Mouse (Mus musculus) monocyte, adult 5-6 weeks (primary cell): ENCODE results near the gene Dnaic2. TPM values are rescaled to one million over a fixed set of nuclear protein-coding genes. Genes with fewer than 3 reads are reported as not detected.

ENCODE experiments used
- ATAC-seq: fragments of 153-309, 156-312 bp; replicated peaks from 2 replicates; pipeline ENCODE4 v1.8.0; 2017; ENCODE audit warnings: mild to moderate bottlenecking; ENCODE audit not compliant: low TSS enrichment, insufficient number of reproducible peaks, severe bottlenecking, poor library complexity, low FRiP score
- total RNA-seq: library from RNA; stranded (forward); fragments of 200-1000, 200-491, 200-594 nt; gene quantifications from 3 replicates; pipeline ENCODE4 v1.2.3, GENCODE M21; 2017

Gene Dnaic2
- total RNA-seq, 1 experiment from 2014 or later, result not detected

DNA sequence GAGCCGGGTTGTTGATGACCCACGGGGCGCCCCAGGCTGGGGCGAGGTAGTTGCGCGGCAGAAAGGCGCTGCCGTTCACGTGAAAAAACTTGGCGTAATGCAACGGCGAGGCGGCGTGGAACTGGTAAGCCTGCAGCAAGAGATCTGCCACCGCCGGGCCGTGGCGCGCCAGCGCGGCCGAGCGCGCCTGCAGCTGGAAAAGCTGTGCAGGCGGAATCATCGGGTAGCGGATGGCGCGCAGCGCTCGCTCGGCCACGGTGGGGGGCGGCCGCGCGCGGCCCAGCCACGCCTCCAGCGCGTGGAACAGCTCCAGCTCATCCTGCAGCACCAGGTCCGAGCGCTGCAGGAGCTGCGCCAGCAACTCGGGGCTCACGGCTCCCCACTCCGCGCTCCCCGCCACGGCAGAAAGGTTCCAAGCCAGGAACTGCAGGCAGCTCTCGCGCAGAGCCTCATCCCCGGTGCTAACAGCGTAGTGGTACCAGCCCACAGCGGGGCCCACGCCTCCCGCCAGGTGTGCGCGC lies 64.7 kb downstream of the Dnaic2 start:
- ATAC-seq, result no peak

- ATAC-seq, result no peak
Observed at GRCm38 (mm10) chr11:114792931-114793494, 65.8 kb downstream of the Dnaic2 start.

DNA sequence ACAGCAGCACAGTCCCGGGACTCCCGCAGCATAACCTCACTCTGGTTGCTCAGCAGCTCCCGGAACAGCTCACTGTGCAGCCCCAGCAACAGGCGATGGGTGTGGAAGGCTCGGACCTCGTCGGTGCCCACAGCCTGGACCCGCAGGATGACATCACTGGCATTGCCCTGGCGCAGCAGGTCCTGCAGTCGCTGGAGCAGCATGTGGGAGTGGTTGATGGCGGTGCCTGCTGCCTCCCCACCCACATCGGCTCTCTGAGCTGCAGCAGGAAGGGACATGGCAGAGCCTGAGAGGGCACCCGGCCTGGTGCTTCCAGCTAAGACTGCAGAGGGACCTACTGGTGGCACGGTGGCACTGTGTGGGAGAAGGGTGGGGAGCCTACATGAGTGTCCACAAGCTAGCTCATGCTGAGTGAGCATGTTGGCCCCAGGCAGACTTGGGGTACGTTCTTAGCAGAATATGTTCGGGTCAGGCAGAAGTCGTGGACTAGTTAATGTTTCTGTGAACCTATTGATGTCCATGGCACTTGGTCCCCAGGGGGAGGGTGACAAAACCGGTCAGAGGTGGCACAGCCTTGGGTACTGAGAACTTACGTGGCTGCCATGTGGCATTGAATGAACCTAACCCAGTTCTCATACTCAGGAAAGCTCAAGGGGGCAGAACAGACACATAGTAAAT lies 66.8 kb downstream of the Dnaic2 start:
- ATAC-seq, result no peak

DNA sequence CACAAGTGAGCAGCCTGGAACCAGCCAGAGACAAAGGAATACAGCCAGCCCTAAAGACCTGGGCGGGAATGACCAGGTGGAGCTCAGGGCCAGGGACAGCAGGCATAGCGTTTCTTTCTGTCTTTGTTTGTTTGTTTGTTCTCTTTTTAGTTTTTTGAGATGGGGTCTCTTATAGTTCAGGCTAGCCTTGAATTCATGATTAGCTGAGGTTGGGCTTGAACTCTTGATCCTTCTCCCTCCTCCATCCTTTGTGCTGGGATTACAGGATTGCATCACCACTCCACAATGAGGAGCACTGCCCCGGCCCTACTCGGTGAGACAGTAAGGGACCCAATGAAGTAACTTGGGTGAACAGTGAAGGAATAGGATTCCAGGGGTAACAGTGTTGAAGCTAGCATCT lies 67.5 kb downstream of the Dnaic2 start:
- ATAC-seq, result no peak

GRCm38 (mm10) chr11:114795231-114795746 lies 68.1 kb downstream of the Dnaic2 start:
- no peak for ATAC-seq

- no peak for ATAC-seq
Observed at GRCm38 (mm10) chr11:114795848-114796322, 68.7 kb downstream of the Dnaic2 start, which contains the start of gene Btbd17. TSS of gene Btbd17 (minus strand) at chr11:114795945.

- no peak for ATAC-seq
Observed at GRCm38 (mm10) chr11:114797176-114797575, 70.0 kb downstream of the Dnaic2 start.

- no peak for ATAC-seq
Observed at GRCm38 (mm10) chr11:114797981-114798380, 70.8 kb downstream of the Dnaic2 start.

DNA sequence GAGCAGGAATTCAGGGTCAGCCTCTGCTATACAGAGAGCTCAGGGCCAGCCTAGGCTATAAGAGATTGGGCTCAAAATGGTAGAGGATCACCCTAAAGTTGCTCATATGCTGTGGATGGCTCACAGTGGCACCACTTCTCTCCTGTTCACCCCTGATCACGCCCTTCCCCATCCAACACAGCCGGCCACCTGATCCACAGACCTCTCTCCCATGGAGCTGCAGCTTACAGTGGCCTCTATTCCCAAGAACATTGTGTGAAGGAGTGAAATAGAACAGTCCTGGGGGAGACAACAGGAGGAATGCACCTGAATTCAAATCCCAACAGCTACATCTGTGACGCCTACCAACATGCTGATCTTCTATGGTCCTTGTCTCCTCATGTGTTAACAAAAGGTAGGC lies 71.4 kb downstream of the Dnaic2 start, which contains the start of gene Gpr142:
Gpr142 (plus strand) TSS at position 301 of the 400 bp plus-strand sequence.
- no peak for ATAC-seq

- ATAC-seq, result no peak
Observed at GRCm38 (mm10) chr11:114801906-114802305, 74.7 kb downstream of the Dnaic2 start.

DNA sequence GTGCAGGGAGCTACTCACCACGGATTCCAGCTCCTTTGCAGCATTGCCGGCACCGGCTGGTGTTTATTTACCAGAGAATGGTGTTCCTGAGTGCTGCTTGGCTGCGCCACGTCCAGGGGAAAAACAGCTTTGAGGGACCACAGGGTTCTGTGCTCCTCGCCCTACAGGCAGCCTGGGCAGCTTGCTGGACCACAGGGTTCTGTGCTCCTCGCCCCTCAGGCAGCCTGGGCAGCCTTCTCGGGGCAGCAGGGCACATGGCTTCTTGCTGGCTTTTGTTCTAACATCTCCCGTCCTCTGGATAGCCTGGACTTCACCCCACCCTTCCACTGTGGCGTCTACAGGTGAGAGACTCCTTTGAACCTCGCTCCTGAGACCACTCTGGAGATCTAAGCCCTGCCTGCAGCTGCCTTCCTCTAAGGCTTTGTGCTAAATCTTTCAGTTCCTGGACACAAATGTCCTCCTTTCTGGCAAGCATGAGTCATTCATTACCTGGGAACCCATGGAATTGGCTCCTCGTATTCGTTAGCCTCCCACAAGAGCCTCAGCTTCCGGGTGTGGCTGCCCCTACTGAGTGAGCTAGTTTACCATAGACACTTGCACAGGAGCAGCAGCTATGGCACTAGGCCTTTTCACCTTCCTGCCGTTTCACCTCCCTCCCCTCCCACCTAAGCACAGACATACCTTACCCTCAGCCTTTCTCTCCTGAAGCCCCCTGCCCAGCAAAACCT lies 75.5 kb downstream of the Dnaic2 start:
- no peak for ATAC-seq

DNA sequence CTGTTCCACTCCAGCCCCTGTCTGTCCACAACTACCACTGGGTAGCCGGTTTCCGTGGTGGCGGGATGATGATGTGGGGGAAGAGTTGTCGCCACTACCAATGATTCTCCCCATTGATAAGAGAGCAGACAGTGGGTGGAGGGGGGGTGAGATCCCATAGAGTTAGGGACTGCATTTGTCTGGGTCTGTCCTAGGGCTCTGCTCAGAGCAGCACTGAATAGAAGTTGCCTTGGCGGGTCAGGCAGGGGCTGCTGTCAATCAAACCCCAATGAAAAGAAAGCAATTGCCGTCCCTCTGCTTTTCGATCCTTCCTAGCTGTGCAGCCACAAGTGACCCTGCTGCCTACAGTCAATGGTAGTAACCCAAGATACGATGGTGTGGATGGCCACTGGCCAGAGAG lies 76.8 kb downstream of the Dnaic2 start:
- no peak for ATAC-seq

- ATAC-seq, result no peak
Observed at GRCm38 (mm10) chr11:114807025-114807424, 79.8 kb downstream of the Dnaic2 start.

Other genes starting within 250 kb of the Dnaic2 start
- 1,558 to 1,754 TPM (median 1,732 TPM) in 3 replicates for gene Rpl38, start 58.9 kb upstream of the Dnaic2 start, total RNA-seq
- 0.48 to 1.2 TPM in 2 of 3 replicates, not detected in the other for gene Ttyh2, start 52.0 kb upstream of the Dnaic2 start, total RNA-seq
- gene Kif19a, start 38.0 kb downstream of the Dnaic2 start, total RNA-seq, result 6.3 to 7.4 TPM (median 6.4 TPM) in 3 replicates
- gene Btbd17, start 68.5 kb downstream of the Dnaic2 start, total RNA-seq, result not detected in 3 replicates
- not detected in 3 replicates for gene Gpr142, start 71.5 kb downstream of the Dnaic2 start, total RNA-seq
- 0.78 to 3.1 TPM (median 1.9 TPM) in 3 replicates for gene Gprc5c, start 123.7 kb downstream of the Dnaic2 start, total RNA-seq
- 204 to 286 TPM (median 215 TPM) in 3 replicates for gene Cd300a, start 162.6 kb downstream of the Dnaic2 start, total RNA-seq
- gene Cd300lb, start 207.0 kb downstream of the Dnaic2 start, total RNA-seq, result 53.2 to 124 TPM (median 94.6 TPM) in 3 replicates
- gene Cd300c, start 241.7 kb downstream of the Dnaic2 start, total RNA-seq, result 3.5 TPM in 1 of 3 replicates, not detected in the others